Mouse (Mus musculus): ENCODE data around the gene Palmd.

Palmd gene

GRCm38 (mm10) chr3:116968540-116968997 is at the start of gene Palmd:
TSS of gene Palmd (minus strand) at chr3:116968987.
- DNase-seq (ENCODE audit: low spot score): no peak

GRCm38 (mm10) chr3:117010182-117010581 is 41.4 kb upstream of the Palmd start:
- no peak for DNase-seq (ENCODE audit: low spot score)

- DNase-seq (ENCODE audit: low spot score): no peak
Observed at GRCm38 (mm10) chr3:117007340-117007739, 38.6 kb upstream of the Palmd start.

- no peak for DNase-seq (ENCODE audit: low spot score)
Observed at GRCm38 (mm10) chr3:117006636-117007035, 37.8 kb upstream of the Palmd start.

GRCm38 (mm10) chr3:117003379-117003778 is 34.6 kb upstream of the Palmd start:
- no peak for DNase-seq (ENCODE audit: low spot score)

GRCm38 (mm10) chr3:117001686-117002485 is 33.1 kb upstream of the Palmd start:
- DNase-seq (ENCODE audit: low spot score): no peak

- no peak for DNase-seq (ENCODE audit: low spot score)
Observed at GRCm38 (mm10) chr3:116993011-116993410, 24.2 kb upstream of the Palmd start.

- no peak for DNase-seq (ENCODE audit: low spot score)
Observed at GRCm38 (mm10) chr3:116991180-116991579, 22.4 kb upstream of the Palmd start.

- no peak for DNase-seq (ENCODE audit: low spot score)
Observed at GRCm38 (mm10) chr3:116988221-116988620, 19.4 kb upstream of the Palmd start.

- DNase-seq (ENCODE audit: low spot score): no peak
Observed at GRCm38 (mm10) chr3:116986451-116986850, 17.7 kb upstream of the Palmd start.

- DNase-seq (ENCODE audit: low spot score): no peak
Observed at GRCm38 (mm10) chr3:116985741-116986140, 17.0 kb upstream of the Palmd start.

GRCm38 (mm10) chr3:116985042-116985455 is 16.3 kb upstream of the Palmd start:
- DNase-seq (ENCODE audit: low spot score): no peak

- DNase-seq (ENCODE audit: low spot score): no peak
Observed at GRCm38 (mm10) chr3:116981811-116982575, 13.2 kb upstream of the Palmd start.

- DNase-seq (ENCODE audit: low spot score): no peak
Observed at GRCm38 (mm10) chr3:116969786-116970185, 999 bp upstream of the Palmd start.

- no peak for DNase-seq (ENCODE audit: low spot score)
Observed at GRCm38 (mm10) chr3:116969003-116969402, 216 bp upstream of the Palmd start.

GRCm38 (mm10) chr3:116967967-116968366 is 820 bp downstream of the Palmd start, which contains the start of gene 4930455H04Rik:
TSS of gene 4930455H04Rik (plus strand) at chr3:116968267.
- DNase-seq (ENCODE audit: low spot score): no peak

- no peak for DNase-seq (ENCODE audit: low spot score)
Observed at GRCm38 (mm10) chr3:116967436-116967835, 1.4 kb downstream of the Palmd start.

- no peak for DNase-seq (ENCODE audit: low spot score)
Observed at GRCm38 (mm10) chr3:116966800-116967199, 2.0 kb downstream of the Palmd start.

GRCm38 (mm10) chr3:116966225-116966624 is 2.6 kb downstream of the Palmd start:
- no peak for DNase-seq (ENCODE audit: low spot score)

GRCm38 (mm10) chr3:116964426-116964825 is 4.4 kb downstream of the Palmd start:
- DNase-seq (ENCODE audit: low spot score): no peak

GRCm38 (mm10) chr3:116963213-116963612 is 5.6 kb downstream of the Palmd start:
- no peak for DNase-seq (ENCODE audit: low spot score)

- no peak for DNase-seq (ENCODE audit: low spot score)
Observed at GRCm38 (mm10) chr3:116961354-116962142, 7.2 kb downstream of the Palmd start.

Data from spleen, adult 12 weeks (tissue).